Mouse (Mus musculus) lung, postnatal 0 days (tissue): ENCODE results near the gene Oprd1. TPM values are rescaled to one million over a fixed set of nuclear protein-coding genes. Genes with fewer than 3 reads are reported as not detected.

ENCODE experiments used
- ATAC-seq: fragments of 200-750 bp; cut with Nextera tagmentation; 2 replicates; pipeline ENCODE4 v1.8.0; 2017; ENCODE audit warnings: moderate library complexity
- DNase-seq: peaks from one replicate; pipeline ENCODE4 v3.0.0-alpha.2; 2016; ENCODE audit warnings: low spot score
- H3K27ac ChIP-seq: fragments of 300-500 bp; sonication (generic); 2 replicates; pipeline ENCODE4 v1.5.1; 2014; ENCODE audit warnings: antibody characterized with exemption, mild to moderate bottlenecking, low read length, mixed read lengths
- H3K27me3 ChIP-seq: fragments of 300-500 bp; sonication (generic); replicated peaks from 2 replicates; pipeline ENCODE4 v1.6.1; 2014; ENCODE audit warnings: low read length, mixed read lengths; ENCODE audit not compliant: insufficient read depth
- H3K36me3 ChIP-seq: fragments of 300-500 bp; sonication (generic); 2 replicates; pipeline ENCODE4 v1.6.1; 2014; ENCODE audit warnings: low read length, mixed read lengths; ENCODE audit not compliant: insufficient read depth
- H3K4me1 ChIP-seq: fragments of 300-500 bp; sonication (generic); 2 replicates; pipeline ENCODE4 v1.6.1; 2014; ENCODE audit warnings: antibody characterized with exemption, low read depth, low read length, mixed read lengths; ENCODE audit not compliant: insufficient read depth
- H3K4me2 ChIP-seq: fragments of 300-500 bp; sonication (generic); replicated peaks from 2 replicates; pipeline ENCODE4 v1.6.1; 2014; ENCODE audit warnings: low read depth, mild to moderate bottlenecking, low read length, moderate library complexity, mixed read lengths
- H3K4me3 ChIP-seq: fragments of 300-500 bp; sonication (generic); 2 replicates; pipeline ENCODE4 v1.5.1; 2014; ENCODE audit warnings: low read depth, low read length
- H3K9ac ChIP-seq: fragments of 300-500 bp; sonication (generic); replicated peaks from 2 replicates; pipeline ENCODE4 v1.6.1; 2014; ENCODE audit warnings: low read depth, mild to moderate bottlenecking
- H3K9me3 ChIP-seq: fragments of 300-500 bp; sonication (generic); 2 replicates; pipeline ENCODE4 v1.6.1; 2016; ENCODE audit warnings: low read length, mixed read lengths
- CTCF ChIP-seq: IDR thresholded peaks from 2 replicates; pipeline ENCODE4 v1.5.1; 2016; ENCODE audit warnings: antibody characterized with exemption, mild to moderate bottlenecking
- EP300 ChIP-seq: IDR thresholded peaks from 2 replicates; pipeline ENCODE4 v1.6.1; 2016; ENCODE audit warnings: antibody characterized with exemption, mild to moderate bottlenecking, control low read depth
- WGBS: fragments of 180-500 bp; shearing (Covaris S2); extraction: QIAGEN DNeasy Blood & Tissue Kit; methylation state at CpG from one replicate; pipeline ENCODE4 v1.1.7; 2014; 5-methylcytosine and 5-hydroxymethylcytosine counted together
- polyA plus RNA-seq: library from polyadenylated mRNA; unstranded; fragments of >200 nt; fragmentation: Nextera tagmentation; extraction: Ambion mirVana; gene quantifications from 2 replicates; pipeline ENCODE4 v1.2.1, GENCODE M21; 2015

Oprd1 gene
- polyA plus RNA-seq, 1 experiment from 2014 or later = not detected

DNA sequence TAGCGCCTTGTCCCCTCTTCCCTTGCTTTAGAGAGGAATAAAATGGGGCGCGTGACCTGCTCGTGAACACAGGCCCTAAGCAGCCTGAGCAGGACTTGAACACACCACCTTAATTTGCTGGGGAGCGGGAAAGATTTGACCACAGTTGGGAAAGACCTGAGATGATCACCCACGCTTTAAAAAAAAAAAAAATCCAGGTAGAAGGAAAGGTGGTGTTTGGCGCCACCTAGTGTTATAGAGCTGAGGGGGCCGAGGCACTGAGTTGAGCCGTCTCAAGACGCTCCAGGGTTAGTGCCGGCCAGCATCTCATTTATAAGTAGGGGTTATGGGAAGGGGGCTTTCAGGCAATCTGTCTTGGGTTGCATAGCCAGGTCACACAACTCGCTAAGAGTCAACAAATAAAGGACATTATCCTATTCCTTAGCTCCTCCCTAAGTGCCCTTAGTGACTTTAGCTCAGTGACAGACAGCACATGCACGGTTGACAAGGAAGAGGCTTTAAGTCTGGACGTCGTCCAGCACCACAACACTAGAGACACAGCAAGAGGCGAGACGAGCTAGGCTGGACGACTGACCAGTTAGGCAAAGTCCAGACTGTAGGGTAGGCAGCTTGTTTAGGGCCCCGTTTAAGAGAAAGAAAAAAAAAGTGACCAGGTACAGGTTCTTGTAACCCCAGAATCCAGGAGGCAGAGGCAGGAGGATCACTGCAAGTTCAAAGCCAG is 64.6 kb downstream of the Oprd1 start:
- ATAC-seq (no peak), DNase-seq (peak; percentile 84)
- H3K27ac ChIP-seq = no peak overlapping the region
- no peaks in the 10 kb centered on the region for H3K27me3 ChIP-seq
- peaks cover 6% of the 10 kb centered on the region; the same call in 1 of the 2 replicates for H3K4me1 ChIP-seq
- no peak overlapping the region for H3K4me2 ChIP-seq
- no peaks in the 10 kb centered on the region for H3K9me3 ChIP-seq
- 10% methylated on average over 19 of the region's 19 CpGs for WGBS
- no peak overlapping the region for H3K9ac ChIP-seq
- no peak overlapping the region for H3K4me3 ChIP-seq
- TF ChIP-seq CTCF (peak; percentile 90), EP300 (no peak)
- no peaks in the 10 kb centered on the region for H3K36me3 ChIP-seq

GRCm38 (mm10) chr4:132078296-132078714 is 66.0 kb downstream of the Oprd1 start:
- no peak overlapping the region for H3K9ac ChIP-seq
- no peak overlapping the region for H3K4me2 ChIP-seq
- no peak overlapping the region for H3K27ac ChIP-seq
- WGBS = 58% methylated on average over 7 of the region's 7 CpGs
- H3K4me3 ChIP-seq = no peak overlapping the region
- H3K27me3 ChIP-seq = no peaks in the 10 kb centered on the region
- H3K36me3 ChIP-seq = no peaks in the 10 kb centered on the region
- peaks cover 6% of the 10 kb centered on the region; the same call in 1 of the 2 replicates for H3K4me1 ChIP-seq
- no peak for TF ChIP-seq CTCF
- no peak for TF ChIP-seq EP300
- peak; percentile 84 for DNase-seq
- no peaks in the 10 kb centered on the region for H3K9me3 ChIP-seq
- no peak for ATAC-seq

- Histone ChIP-seq H3K27me3 (no peaks in the 10 kb centered on the region), H3K4me3 (no peak overlapping the region), H3K4me1 (peaks cover 6% of the 10 kb centered on the region; the same call in 1 of the 2 replicates), H3K9ac (no peak overlapping the region), H3K9me3 (no peaks in the 10 kb centered on the region), H3K27ac (peak overlapping the region; percentile 87), H3K36me3 (no peaks in the 10 kb centered on the region), H3K4me2 (0 out of 2 replicates have a peak overlapping the region, but pooled peaks have one; percentile 20)
- peak; percentile 26 for DNase-seq
- TF ChIP-seq EP300 = no peak
- TF ChIP-seq CTCF = no peak
- WGBS = 52% methylated on average over 7 of the region's 7 CpGs
- no peak for ATAC-seq
Observed at GRCm38 (mm10) chr4:132077445-132077844, 66.8 kb downstream of the Oprd1 start.

DNA sequence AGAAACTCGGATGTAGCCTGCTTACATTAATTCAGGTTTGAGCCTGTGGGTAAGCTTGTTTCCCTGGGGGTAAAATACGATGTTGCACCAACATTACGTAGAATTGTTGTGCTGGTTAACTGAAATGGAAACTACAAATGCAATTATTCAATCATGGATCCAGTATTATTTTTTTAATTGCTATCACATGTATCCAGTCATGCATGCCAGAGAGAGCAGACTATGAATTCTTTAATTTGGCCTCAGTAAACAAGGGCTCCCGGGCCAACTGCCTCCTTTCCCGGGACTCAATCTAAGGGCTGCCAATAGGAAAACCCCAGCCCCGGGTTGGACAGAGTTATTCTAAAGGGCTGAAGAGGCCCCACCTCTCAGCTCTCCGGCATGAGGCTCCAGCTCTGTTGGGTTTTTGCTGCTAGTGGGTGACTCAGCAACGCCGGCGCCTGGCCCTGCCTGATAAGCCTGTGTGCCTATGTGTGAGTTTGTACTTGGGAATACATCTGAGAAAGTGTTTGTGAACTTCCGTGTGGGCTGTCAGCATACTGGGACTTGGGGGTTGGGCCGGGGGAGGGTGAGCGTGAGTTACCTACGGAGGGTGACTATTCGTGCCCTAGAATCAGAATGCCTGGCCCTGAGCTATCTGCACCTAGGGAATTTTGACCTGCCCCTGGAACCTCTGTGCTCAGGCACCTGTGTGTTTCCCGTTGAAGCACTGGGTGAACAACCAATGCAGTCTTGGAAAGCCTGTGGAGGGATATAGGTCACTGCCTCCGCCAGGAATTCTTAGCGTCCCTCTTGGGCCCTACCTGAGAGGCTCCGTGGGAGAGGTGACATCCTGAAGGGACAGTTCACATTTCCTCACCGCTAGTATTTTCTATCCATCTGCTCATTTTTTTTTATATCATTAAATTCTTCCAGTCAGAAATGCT is 67.5 kb downstream of the Oprd1 start:
- ATAC-seq = peak; percentile 61
- Histone ChIP-seq H3K27ac (peak overlapping the region; percentile 87), H3K9me3 (no peaks in the 10 kb centered on the region), H3K9ac (no peak overlapping the region), H3K27me3 (no peaks in the 10 kb centered on the region), H3K36me3 (no peaks in the 10 kb centered on the region), H3K4me3 (no peak overlapping the region), H3K4me1 (peaks cover 6% of the 10 kb centered on the region; the same call in 1 of the 2 replicates), H3K4me2 (peak overlapping the region; percentile 20; the same call in 1 of the 2 replicates)
- WGBS = 26% methylated on average over 20 of the region's 20 CpGs
- TF ChIP-seq CTCF (no peak), EP300 (peak; percentile 55)
- peak; percentile 93 for DNase-seq

DNA sequence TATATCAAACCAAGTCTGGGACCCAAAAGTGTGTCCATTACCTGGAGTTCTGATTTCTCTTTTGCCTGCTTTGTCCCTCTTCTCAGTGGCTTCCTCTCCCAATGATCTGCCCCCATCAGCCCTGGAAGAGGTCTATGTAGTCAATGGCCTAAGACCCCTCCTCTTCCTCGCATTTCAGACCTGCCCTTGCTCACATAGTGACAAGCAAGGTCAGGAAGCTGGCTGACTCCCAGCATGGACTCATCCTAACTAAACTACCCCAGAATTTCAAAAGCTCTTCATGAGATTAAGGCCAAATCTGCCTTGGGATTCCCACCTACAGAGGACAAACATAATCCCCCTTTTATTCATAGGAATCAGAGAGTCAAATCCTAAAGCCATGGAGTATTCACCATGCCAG is 68.5 kb downstream of the Oprd1 start:
- Histone ChIP-seq H3K9me3 (no peaks in the 10 kb centered on the region), H3K36me3 (no peaks in the 10 kb centered on the region), H3K4me1 (peaks cover 6% of the 10 kb centered on the region; the same call in 1 of the 2 replicates), H3K4me3 (no peak overlapping the region), H3K27me3 (no peaks in the 10 kb centered on the region), H3K27ac (peak overlapping the region; percentile 77), H3K4me2 (peak overlapping the region; percentile 99), H3K9ac (no peak overlapping the region)
- DNase-seq (no peak), ATAC-seq (no peak)
- TF ChIP-seq CTCF = no peak
- WGBS = 45% methylated on average over 1 of the region's 1 CpGs
